ENCODE assay signal across 27 mouse cellular contexts in genomic region chr17:88641836-88642235, GRCm38 (mm10). TPM values are rescaled to one million over a fixed set of nuclear protein-coding genes. Genes with fewer than 3 reads are reported as not detected.
DNase-seq lines count a peak whose midpoint lies in the region; ATAC-seq lines count a peak whose summit lies in the region.
"Had no signal": no experiment of that assay in that cellular context is flagged by ENCODE, and none has a peak within 500 bp of the region (broad histone marks: within the 10 kb centered on the region; RNA-seq: fewer than 3 reads in every experiment).

No protein-coding gene starts in this region.

- DNase-seq in embryonic facial prominence, embryonic 10.5 days (ENCODE audit: low spot score) = no peak
- peak; percentile 34 for DNase-seq in heart, adult 11 months
- DNase-seq in heart, adult 18-20 months = no peak
- DNase-seq in liver, embryonic 11.5 days (ENCODE audit: low spot score) = peak; percentile 19
- peak; percentile 37 for DNase-seq in testis, postnatal 10 days (ENCODE audit: low spot score)
- no peak for DNase-seq in testis, postnatal 14 days (ENCODE audit: low spot score)
- DNase-seq: adrenal gland, postnatal 10 days; adrenal gland, postnatal 25 days; B cell, adult 2 months; cerebellum, adult 18-20 months; cerebellum, adult 8-10 months; cerebellum, adult 9-11 months; cerebellum, postnatal 14 days; embryo, embryonic 11 days had no signal

- ATAC-seq in embryonic facial prominence, embryonic 15.5 days (ENCODE audit: insufficient number of reproducible peaks, low FRiP score, low TSS enrichment, low read depth) = no peak
- no peak for ATAC-seq in liver, embryonic 11.5 days (replicated peaks; ENCODE audit: low FRiP score)
- no peak for ATAC-seq in liver, embryonic 12.5 days

- peak overlapping the region; percentile 60; the same call in 1 of the 2 replicates for H3K27ac ChIP-seq in embryonic facial prominence, embryonic 15.5 days (replicated peaks)
- no peak overlapping the region for H3K27ac ChIP-seq in embryonic facial prominence, embryonic 10.5 days (replicated peaks)
- no peak overlapping the region for H3K27ac ChIP-seq in liver, embryonic 11.5 days (ENCODE audit: low read depth, low read length)
- H3K27ac ChIP-seq in liver, embryonic 12.5 days = no peak overlapping the region
- H3K27ac ChIP-seq: embryonic facial prominence, embryonic 12.5 days; forebrain, embryonic 10.5 days; forebrain, embryonic 13.5 days had no signal

- no peak overlapping the region for H3K9ac ChIP-seq in embryonic facial prominence, embryonic 15.5 days
- no peak overlapping the region for H3K9ac ChIP-seq in liver, embryonic 11.5 days (ENCODE audit: low read depth, low read length)
- H3K9ac ChIP-seq in liver, embryonic 12.5 days = no peak overlapping the region
- H3K9ac ChIP-seq: embryonic facial prominence, embryonic 12.5 days; forebrain, embryonic 13.5 days had no signal

- peaks cover 21% of the 10 kb centered on the region; the same call in 1 of the 2 replicates for H3K36me3 ChIP-seq in embryonic facial prominence, embryonic 15.5 days
- H3K36me3 ChIP-seq in embryonic facial prominence, embryonic 10.5 days (replicated peaks) = peaks cover 15% of the 10 kb centered on the region
- peaks cover 2% of the 10 kb centered on the region; the same call in 1 of the 2 replicates for H3K36me3 ChIP-seq in liver, embryonic 11.5 days (ENCODE audit: control insufficient read depth, insufficient read depth, low read length)
- no peaks in the 10 kb centered on the region for H3K36me3 ChIP-seq in liver, embryonic 12.5 days
- H3K36me3 ChIP-seq: G1E had no signal

- H3K4me2 ChIP-seq in embryonic facial prominence, embryonic 15.5 days (replicated peaks) = no peak overlapping the region
- no peak overlapping the region for H3K4me2 ChIP-seq in liver, embryonic 11.5 days
- no peak overlapping the region for H3K4me2 ChIP-seq in liver, embryonic 12.5 days
- H3K4me2 ChIP-seq: embryonic facial prominence, embryonic 12.5 days; forebrain, embryonic 13.5 days had no signal

- peaks cover 4% of the 10 kb centered on the region; the same call in 1 of the 2 replicates for H3K4me1 ChIP-seq in embryonic facial prominence, embryonic 15.5 days
- H3K4me1 ChIP-seq in embryonic facial prominence, embryonic 10.5 days = peaks cover 2% of the 10 kb centered on the region
- no peaks in the 10 kb centered on the region for H3K4me1 ChIP-seq in liver, embryonic 11.5 days (replicated peaks; ENCODE audit: control insufficient read depth, insufficient read depth, low read length)
- no peaks in the 10 kb centered on the region for H3K4me1 ChIP-seq in liver, embryonic 12.5 days
- H3K4me1 ChIP-seq: embryonic facial prominence, embryonic 12.5 days; forebrain, embryonic 13.5 days had no signal

- 73% methylated on average over 8 of the region's 8 CpGs for WGBS in embryonic facial prominence, embryonic 15.5 days
- 90% methylated on average over 8 of the region's 8 CpGs for WGBS in embryonic facial prominence, embryonic 10.5 days
- 87% methylated on average over 8 of the region's 8 CpGs for WGBS in liver, embryonic 11.5 days
- 70% methylated on average over 8 of the region's 8 CpGs for WGBS in liver, embryonic 12.5 days (ENCODE audit: insufficient replicate concordance)

- H3K27me3 ChIP-seq in embryonic facial prominence, embryonic 15.5 days = no peaks in the 10 kb centered on the region
- H3K27me3 ChIP-seq in embryonic facial prominence, embryonic 10.5 days (replicated peaks; ENCODE audit: low read depth, poor library complexity, severe bottlenecking) = no peaks in the 10 kb centered on the region
- H3K27me3 ChIP-seq in liver, embryonic 11.5 days (replicated peaks; ENCODE audit: control insufficient read depth, insufficient read depth, low read length) = no peaks in the 10 kb centered on the region
- no peaks in the 10 kb centered on the region for H3K27me3 ChIP-seq in liver, embryonic 12.5 days (replicated peaks)
- H3K27me3 ChIP-seq: CH12.LX; embryonic facial prominence, embryonic 12.5 days; forebrain, embryonic 13.5 days; Patski had no signal

- H3K9me3 ChIP-seq in embryonic facial prominence, embryonic 15.5 days (replicated peaks) = no peaks in the 10 kb centered on the region
- no peaks in the 10 kb centered on the region for H3K9me3 ChIP-seq in embryonic facial prominence, embryonic 10.5 days
- H3K9me3 ChIP-seq in liver, embryonic 11.5 days (ENCODE audit: control insufficient read depth, low read length) = no peaks in the 10 kb centered on the region
- no peaks in the 10 kb centered on the region for H3K9me3 ChIP-seq in liver, embryonic 12.5 days (replicated peaks)
- H3K9me3 ChIP-seq: embryonic facial prominence, embryonic 12.5 days; forebrain, embryonic 10.5 days; forebrain, embryonic 13.5 days; G1E had no signal

- no peak overlapping the region for H3K4me3 ChIP-seq in embryonic facial prominence, embryonic 15.5 days (replicated peaks)
- no peak overlapping the region for H3K4me3 ChIP-seq in embryonic facial prominence, embryonic 10.5 days
- no peak overlapping the region for H3K4me3 ChIP-seq in liver, embryonic 11.5 days (ENCODE audit: low read depth, low read length)
- no peak overlapping the region for H3K4me3 ChIP-seq in liver, embryonic 12.5 days
- H3K4me3 ChIP-seq: embryonic facial prominence, embryonic 12.5 days; erythroblast, embryonic 14.5 days; forebrain, embryonic 10.5 days; forebrain, embryonic 13.5 days had no signal

RNA-seq across cellular contexts. Expression of gene Gtf2a1l, which starts 26.6 kb away (rescaled TPM):
- 0.47 and 0.53 TPM in 2 replicates for polyA plus RNA-seq in embryonic facial prominence, embryonic 15.5 days (2015; fragmentation: Nextera tagmentation; extraction: Ambion mirVana)
- 0.17 and 0.18 TPM in 2 replicates for polyA plus RNA-seq in embryonic facial prominence, embryonic 10.5 days (2016; fragmentation: Nextera tagmentation; extraction: Ambion mirVana)
- not detected for total RNA-seq in heart, adult 18-20 months (2021)
- 0.14 TPM in 1 of 2 replicates, not detected in the other for polyA plus RNA-seq in liver, embryonic 11.5 days (2014; fragmentation: Nextera tagmentation; extraction: Ambion mirVana)
- polyA plus RNA-seq in liver, embryonic 12.5 days (2016; fragmentation: Nextera tagmentation; extraction: Ambion mirVana) = not detected in 2 replicates
- total RNA-seq: adrenal gland, postnatal 10 days; adrenal gland, postnatal 25 days; adrenal gland, postnatal 4 days; common myeloid progenitor, adult 5-6 weeks; G1E had no signal
- polyA plus RNA-seq: adrenal gland, adult 2 months; CD4-positive, CD25-positive, alpha-beta regulatory T cell, adult 4 months; erythroblast, embryonic 14.5 days; forebrain, embryonic 10.5 days; G1E; Patski had no signal

RNA-seq across cellular contexts. Expression of gene Ston1, which starts 44.4 kb away (rescaled TPM):
- 5.9 and 7.7 TPM in 2 replicates for polyA plus RNA-seq in embryonic facial prominence, embryonic 15.5 days (2015; fragmentation: Nextera tagmentation; extraction: Ambion mirVana)
- polyA plus RNA-seq in embryonic facial prominence, embryonic 10.5 days (2016; fragmentation: Nextera tagmentation; extraction: Ambion mirVana) = 2.0 and 2.3 TPM in 2 replicates
- total RNA-seq in heart, adult 18-20 months (2021) = 10 to 100 TPM; 19.3 to 20.6 TPM
- 2.8 and 2.9 TPM in 2 replicates for polyA plus RNA-seq in liver, embryonic 11.5 days (2014; fragmentation: Nextera tagmentation; extraction: Ambion mirVana)
- polyA plus RNA-seq in liver, embryonic 12.5 days (2016; fragmentation: Nextera tagmentation; extraction: Ambion mirVana) = 1.4 TPM in 2 replicates
- total RNA-seq: common myeloid progenitor, adult 5-6 weeks had no signal
- polyA plus RNA-seq: erythroblast, embryonic 14.5 days had no signal

Comparison
In these comparisons a context has a peak if more than half of its experiments do, and no peak if none do; other contexts are left out.
1. DNase-seq: peak in heart, adult 11 months (single experiment), liver, embryonic 11.5 days (single experiment) and testis, postnatal 10 days (single experiment); none in embryonic facial prominence, embryonic 10.5 days (single experiment), heart, adult 18-20 months (0 of 2) and testis, postnatal 14 days (single experiment).